ENCODE assay signal across 16 mouse cellular contexts in the genomic region with DNA sequence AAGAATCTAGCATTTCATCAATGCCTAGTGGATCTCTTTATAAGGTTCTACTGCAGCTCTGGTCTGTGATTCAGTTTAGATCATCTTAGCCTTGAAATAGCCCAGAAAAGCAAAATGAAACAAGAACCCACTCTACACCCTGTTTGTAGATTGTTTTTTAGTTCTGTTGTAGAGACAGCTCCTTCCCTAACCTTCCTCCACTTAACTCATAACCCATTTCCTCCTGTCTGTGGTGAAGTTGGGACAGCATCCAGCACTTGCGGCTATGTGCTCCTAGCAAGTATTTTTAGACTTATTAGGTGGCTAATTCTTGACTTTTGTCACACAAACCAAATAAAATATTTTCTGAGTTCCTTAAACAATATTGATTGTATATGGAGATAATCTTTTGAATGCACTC.
"Had no signal": no experiment of that assay in that cellular context is flagged by ENCODE, and none has a peak within 500 bp of the region (broad histone marks: within the 10 kb centered on the region; RNA-seq: fewer than 3 reads in every experiment).

No protein-coding gene starts in this region.

- H3K27me3 ChIP-seq: neural tube, embryonic 13.5 days; neural tube, embryonic 15.5 days; stomach, embryonic 15.5 days had no signal

- H3K36me3 ChIP-seq: neural tube, embryonic 13.5 days; neural tube, embryonic 15.5 days; stomach, embryonic 15.5 days had no signal

- H3K4me3 ChIP-seq: neural tube, embryonic 13.5 days; neural tube, embryonic 15.5 days; stomach, embryonic 15.5 days had no signal

- H3K9me3 ChIP-seq: neural tube, embryonic 13.5 days; neural tube, embryonic 15.5 days; stomach, embryonic 15.5 days had no signal

- H3K27ac ChIP-seq: neural tube, embryonic 13.5 days; neural tube, embryonic 15.5 days; stomach, embryonic 15.5 days; stomach, postnatal 0 days had no signal

- DNase-seq: retina, postnatal 1 day; right cerebral cortex, adult 18-20 months; right cerebral cortex, postnatal 14 days; right cerebral cortex, postnatal 25 days; right cerebral cortex, postnatal 4 days; spleen, adult 18-20 months; thymus, adult 18-20 months; thymus, adult 2 months; thymus, postnatal 14 days; thymus, postnatal 25 days; thymus, postnatal 36 days; thymus, postnatal 4 days had no signal

- H3K4me1 ChIP-seq: stomach, embryonic 15.5 days had no signal
